Mouse (Mus musculus): ENCODE measurements at regions not wholly inside any gene's neighbourhood (a gene's known extent, or its start where the extent isn't known, plus 50 kb on each side); places are given as distances from the start of the nearest gene placed in this dataset.
A peak's percentile ranks its signal among the peaks of the same experiment; 100 is the strongest.

- peak; percentile 5 to 6 for DNase-seq (ENCODE audit: low spot score in 2 of 2)
These were observed 535.4 kb upstream of the Fam84a start for GRCm38 (mm10) chr12:14687263-14687662.

- DNase-seq (ENCODE audit: low spot score in 2 of 2): no peak
These were observed 524.4 kb upstream of the Fam84a start for GRCm38 (mm10) chr12:14676230-14676629.

- DNase-seq (ENCODE audit: low spot score in 2 of 2): peak in 1 of 2 experiments; percentile 4
These were observed 514.1 kb upstream of the Fam84a start for GRCm38 (mm10) chr12:14665909-14666308.
